Mouse (Mus musculus) forebrain, embryonic 12.5 days (tissue): ENCODE results near the gene Rfpl4. TPM values are rescaled to one million over a fixed set of nuclear protein-coding genes. Genes with fewer than 3 reads are reported as not detected.

ENCODE experiments used
- ATAC-seq: fragments of 200-750 bp; cut with Nextera tagmentation; 2 replicates; pipeline ENCODE4 v1.8.0; 2017; ENCODE audit warnings: moderate TSS enrichment; ENCODE audit not compliant: low FRiP score
- H3K27ac ChIP-seq: fragments of 300-500 bp; sonication (generic); 2 replicates; pipeline ENCODE4 v1.5.1; 2016; ENCODE audit warnings: mild to moderate bottlenecking
- H3K27me3 ChIP-seq: fragments of 300-500 bp; sonication (generic); 2 replicates; pipeline ENCODE4 v1.6.1; 2016; ENCODE audit warnings: mild to moderate bottlenecking
- H3K36me3 ChIP-seq: fragments of 300-500 bp; sonication (generic); replicated peaks from 2 replicates; pipeline ENCODE4 v1.6.1; 2016; ENCODE audit warnings: mild to moderate bottlenecking
- H3K4me1 ChIP-seq: fragments of 300-500 bp; sonication (generic); 2 replicates; pipeline ENCODE4 v1.6.1; 2016
- H3K4me2 ChIP-seq: fragments of 300-500 bp; sonication (generic); 2 replicates; pipeline ENCODE4 v1.6.1; 2016; ENCODE audit warnings: mild to moderate bottlenecking, moderate library complexity
- H3K4me3 ChIP-seq: fragments of 300-500 bp; sonication (generic); replicated peaks from 2 replicates; pipeline ENCODE4 v1.5.1; 2016; ENCODE audit warnings: mild to moderate bottlenecking
- H3K9ac ChIP-seq: fragments of 300-500 bp; sonication (generic); 2 replicates; pipeline ENCODE4 v1.6.1; 2016; ENCODE audit warnings: mild to moderate bottlenecking
- H3K9me3 ChIP-seq: fragments of 300-500 bp; sonication (generic); 2 replicates; pipeline ENCODE4 v1.6.1; 2016
- WGBS: fragments of 180-500 bp; shearing (Covaris S2); methylation state at CpG from one replicate; pipeline ENCODE4 v1.1.7; 2016; 5-methylcytosine and 5-hydroxymethylcytosine counted together
- polyA plus RNA-seq: library from polyadenylated mRNA; unstranded; fragments of >200 nt; fragmentation: Nextera tagmentation; extraction: Ambion mirVana; gene quantifications from 2 replicates; pipeline ENCODE4 v1.2.1, GENCODE M21; 2016

The Rfpl4 gene
- polyA plus RNA-seq, 1 experiment from 2014 or later, result not detected

- no peaks in the 10 kb centered on the region for H3K27me3 ChIP-seq
- no peaks in the 10 kb centered on the region for H3K4me1 ChIP-seq
- H3K4me2 ChIP-seq, result no peak overlapping the region
- H3K36me3 ChIP-seq, result peaks cover 83% of the 10 kb centered on the region
- H3K27ac ChIP-seq, result no peak overlapping the region
- no peaks in the 10 kb centered on the region for H3K9me3 ChIP-seq
- 79% methylated on average over 6 of the region's 6 CpGs for WGBS
- no peak for ATAC-seq
- H3K9ac ChIP-seq, result no peak overlapping the region
- H3K4me3 ChIP-seq, result no peak overlapping the region
Measured at GRCm38 (mm10) chr7:5092381-5092780, 24.4 kb downstream of the Rfpl4 start.

GRCm38 (mm10) chr7:5091008-5091728 lies 25.6 kb downstream of the Rfpl4 start:
- Histone ChIP-seq H3K9ac (no peak overlapping the region), H3K9me3 (no peaks in the 10 kb centered on the region), H3K4me3 (no peak overlapping the region), H3K4me2 (no peak overlapping the region), H3K4me1 (no peaks in the 10 kb centered on the region), H3K27ac (no peak overlapping the region), H3K27me3 (no peaks in the 10 kb centered on the region), H3K36me3 (peaks cover 77% of the 10 kb centered on the region)
- WGBS, result 92% methylated on average over 15 of the region's 15 CpGs
- no peak for ATAC-seq

GRCm38 (mm10) chr7:5089853-5090252 lies 26.9 kb downstream of the Rfpl4 start:
- no peak overlapping the region for H3K4me2 ChIP-seq
- H3K9ac ChIP-seq, result no peak overlapping the region
- ATAC-seq, result no peak
- H3K4me3 ChIP-seq, result no peak overlapping the region
- 97% methylated on average over 15 of the region's 15 CpGs for WGBS
- H3K27ac ChIP-seq, result no peak overlapping the region
- no peaks in the 10 kb centered on the region for H3K27me3 ChIP-seq
- H3K9me3 ChIP-seq, result no peaks in the 10 kb centered on the region
- no peaks in the 10 kb centered on the region for H3K4me1 ChIP-seq
- peaks cover 76% of the 10 kb centered on the region for H3K36me3 ChIP-seq

- H3K9ac ChIP-seq, result no peak overlapping the region
- H3K9me3 ChIP-seq, result no peaks in the 10 kb centered on the region
- H3K4me1 ChIP-seq, result no peaks in the 10 kb centered on the region; the same call in 1 of the 2 replicates
- no peak overlapping the region for H3K27ac ChIP-seq
- H3K27me3 ChIP-seq, result no peaks in the 10 kb centered on the region
- peaks cover 70% of the 10 kb centered on the region for H3K36me3 ChIP-seq
- H3K4me3 ChIP-seq, result no peak overlapping the region
- no peak overlapping the region for H3K4me2 ChIP-seq
- WGBS, result 91% methylated on average over 4 of the region's 4 CpGs
- no peak for ATAC-seq
Measured at GRCm38 (mm10) chr7:5087886-5088285, 28.9 kb downstream of the Rfpl4 start.

GRCm38 (mm10) chr7:5086921-5087440 lies 29.8 kb downstream of the Rfpl4 start:
- ATAC-seq, result no peak
- H3K9me3 ChIP-seq, result no peaks in the 10 kb centered on the region
- 80% methylated on average over 5 of the region's 5 CpGs for WGBS
- no peak overlapping the region for H3K4me2 ChIP-seq
- no peak overlapping the region for H3K4me3 ChIP-seq
- no peak overlapping the region for H3K9ac ChIP-seq
- H3K27ac ChIP-seq, result no peak overlapping the region
- H3K36me3 ChIP-seq, result peaks cover 67% of the 10 kb centered on the region
- H3K27me3 ChIP-seq, result no peaks in the 10 kb centered on the region
- peaks cover 2% of the 10 kb centered on the region for H3K4me1 ChIP-seq

GRCm38 (mm10) chr7:5085512-5085911 lies 31.2 kb downstream of the Rfpl4 start:
- H3K9ac ChIP-seq, result no peak overlapping the region
- peaks cover 55% of the 10 kb centered on the region for H3K36me3 ChIP-seq
- H3K4me3 ChIP-seq, result no peak overlapping the region
- no peak overlapping the region for H3K4me2 ChIP-seq
- ATAC-seq, result no peak
- no peak overlapping the region for H3K27ac ChIP-seq
- no peaks in the 10 kb centered on the region for H3K27me3 ChIP-seq
- peaks cover 16% of the 10 kb centered on the region for H3K4me1 ChIP-seq
- WGBS, result 100% methylated on average over 1 of the region's 1 CpGs
- no peaks in the 10 kb centered on the region for H3K9me3 ChIP-seq

GRCm38 (mm10) chr7:5083325-5084105 lies 33.2 kb downstream of the Rfpl4 start:
- ATAC-seq, result no peak

GRCm38 (mm10) chr7:5081939-5082338 lies 34.8 kb downstream of the Rfpl4 start:
- Histone ChIP-seq H3K27ac (no peak overlapping the region), H3K27me3 (no peaks in the 10 kb centered on the region), H3K36me3 (peaks cover 56% of the 10 kb centered on the region), H3K9me3 (no peaks in the 10 kb centered on the region), H3K4me3 (no peak overlapping the region), H3K4me1 (peaks cover 16% of the 10 kb centered on the region), H3K9ac (no peak overlapping the region), H3K4me2 (no peak overlapping the region)
- no peak for ATAC-seq
- WGBS, result 98% methylated on average over 2 of the region's 2 CpGs

More at GRCm38 (mm10) chr7:5083325-5084105, 33.2 kb downstream of the Rfpl4 start:
- Histone ChIP-seq H3K4me1 (peaks cover 16% of the 10 kb centered on the region), H3K9me3 (no peaks in the 10 kb centered on the region), H3K4me3 (no peak overlapping the region), H3K4me2 (no peak overlapping the region), H3K27ac (no peak overlapping the region), H3K27me3 (no peaks in the 10 kb centered on the region), H3K36me3 (peaks cover 51% of the 10 kb centered on the region), H3K9ac (no peak overlapping the region)
- WGBS, result 91% methylated on average over 18 of the region's 18 CpGs

GRCm38 (mm10) chr7:5081241-5081640 lies 35.5 kb downstream of the Rfpl4 start:
- Histone ChIP-seq H3K4me1 (peaks cover 16% of the 10 kb centered on the region), H3K4me2 (peak overlapping the region; percentile 92), H3K27me3 (no peaks in the 10 kb centered on the region), H3K9ac (peak overlapping the region; percentile 94; the same call in 1 of the 2 replicates), H3K9me3 (no peaks in the 10 kb centered on the region), H3K4me3 (peak overlapping the region; percentile 94), H3K36me3 (peaks cover 60% of the 10 kb centered on the region), H3K27ac (no peak overlapping the region)
- ATAC-seq, result no peak
- WGBS, result 78% methylated on average over 6 of the region's 6 CpGs

- ATAC-seq, result no peak
- H3K36me3 ChIP-seq, result peaks cover 59% of the 10 kb centered on the region
- no peaks in the 10 kb centered on the region for H3K27me3 ChIP-seq
- H3K9me3 ChIP-seq, result no peaks in the 10 kb centered on the region
- H3K4me1 ChIP-seq, result peaks cover 16% of the 10 kb centered on the region
- WGBS, result 20% methylated on average over 6 of the region's 6 CpGs
- peak overlapping the region; percentile 94 for H3K9ac ChIP-seq
- peak overlapping the region; percentile 92 for H3K4me2 ChIP-seq
- H3K27ac ChIP-seq, result peak overlapping the region; percentile 90; the same call in 1 of the 2 replicates
- H3K4me3 ChIP-seq, result peak overlapping the region; percentile 94
Measured at GRCm38 (mm10) chr7:5080815-5081214, 35.9 kb downstream of the Rfpl4 start.

GRCm38 (mm10) chr7:5080010-5080751 lies 36.6 kb downstream of the Rfpl4 start, which contains the start of gene Epn1:
TSS of gene Epn1 (plus strand) at chr7:5080235.
- Histone ChIP-seq H3K36me3 (peaks cover 60% of the 10 kb centered on the region), H3K27me3 (no peaks in the 10 kb centered on the region), H3K27ac (peak within 1 kb of the TSS; percentile 90), H3K4me1 (peaks cover 16% of the 10 kb centered on the region), H3K4me2 (peak within 1 kb of the TSS; percentile 92), H3K9ac (peak within 1 kb of the TSS; percentile 94), H3K4me3 (peak within 1 kb of the TSS; percentile 94), H3K9me3 (no peaks in the 10 kb centered on the region)
- under 1% methylated on average over 81 of the region's 81 CpGs for WGBS
- ATAC-seq, result peak; percentile 98
